Mouse (Mus musculus) heart, adult 9 months (tissue): ENCODE measurements at regions not wholly inside any gene's neighbourhood (a gene's known extent, or its start where the extent isn't known, plus 50 kb on each side); places are given as distances from the start of the nearest gene placed in this dataset.
A peak's percentile ranks its signal among the peaks of the same experiment; 100 is the strongest.

ENCODE experiments used
- DNase-seq, 2 experiments: peaks; one replicate each; pipeline ENCODE4 v3.0.0; 2022; ENCODE audit warnings: low spot score in 2 of 2

- DNase-seq: no peak
Observed at GRCm38 (mm10) chr13:45213116-45213834, 134.8 kb downstream of the Gm9817 start.

- DNase-seq: no peak
Observed at GRCm38 (mm10) chr13:45218251-45218650, 139.8 kb downstream of the Gm9817 start.

- no peak for DNase-seq
Observed at GRCm38 (mm10) chr13:45219671-45220070, 141.2 kb downstream of the Gm9817 start.

GRCm38 (mm10) chr13:45230804-45231203 is 152.3 kb downstream of the Gm9817 start:
- DNase-seq: no peak

GRCm38 (mm10) chr13:45235236-45235635 is 154.3 kb upstream of the Mylip start:
- DNase-seq: no peak

- no peak for DNase-seq
Observed at GRCm38 (mm10) chr13:45238258-45238657, 151.3 kb upstream of the Mylip start.

GRCm38 (mm10) chr13:45239153-45239552 is 150.4 kb upstream of the Mylip start:
- DNase-seq: no peak

GRCm38 (mm10) chr13:45240009-45240653 is 149.4 kb upstream of the Mylip start:
- no peak for DNase-seq

GRCm38 (mm10) chr13:45242261-45242660 is 147.3 kb upstream of the Mylip start:
- no peak for DNase-seq

- DNase-seq: no peak
Observed at GRCm38 (mm10) chr13:45242750-45243149, 146.8 kb upstream of the Mylip start.

- peak in 1 of 2 experiments; percentile 6 for DNase-seq
Observed at GRCm38 (mm10) chr13:45245651-45246050, 143.9 kb upstream of the Mylip start.

- DNase-seq: no peak
Observed at GRCm38 (mm10) chr13:45246341-45246740, 143.2 kb upstream of the Mylip start.

- DNase-seq: no peak
Observed at GRCm38 (mm10) chr13:45250028-45250427, 139.5 kb upstream of the Mylip start.

- DNase-seq: no peak
Observed at GRCm38 (mm10) chr13:45251068-45251467, 138.5 kb upstream of the Mylip start.

GRCm38 (mm10) chr13:45252126-45252525 is 137.4 kb upstream of the Mylip start:
- no peak for DNase-seq

GRCm38 (mm10) chr13:45253221-45253620 is 136.3 kb upstream of the Mylip start:
- no peak for DNase-seq

GRCm38 (mm10) chr13:45255277-45255676 is 134.3 kb upstream of the Mylip start:
- peak in 1 of 2 experiments; percentile 10 for DNase-seq

- DNase-seq: no peak
Observed at GRCm38 (mm10) chr13:45262011-45262410, 127.5 kb upstream of the Mylip start.

GRCm38 (mm10) chr13:45266287-45267064 is 123.1 kb upstream of the Mylip start:
- peak; percentile 5 to 25 for DNase-seq

- DNase-seq: no peak
Observed at GRCm38 (mm10) chr13:45267446-45267845, 122.1 kb upstream of the Mylip start.

- no peak for DNase-seq
Observed at GRCm38 (mm10) chr13:45267906-45268305, 121.6 kb upstream of the Mylip start.

GRCm38 (mm10) chr13:45274261-45274884 is 115.2 kb upstream of the Mylip start:
- DNase-seq: peak; percentile 54 to 79
